Mouse (Mus musculus) fibroblast of lung, adult 2 months (primary cell): ENCODE results near the gene Gabarapl1.

Experiments used
- DNase-seq: peaks from one replicate; pipeline ENCODE4 v3.0.0-alpha.2; 2011; ENCODE audit warnings: low read depth

Gene Gabarapl1

GRCm38 (mm10) chr6:129535723-129536122, 2.8 kb downstream of the Gabarapl1 start:
- no peak for DNase-seq

GRCm38 (mm10) chr6:129538555-129538954, 5.6 kb downstream of the Gabarapl1 start:
- no peak for DNase-seq

- DNase-seq = no peak
Observed at GRCm38 (mm10) chr6:129541931-129542330, 9.0 kb downstream of the Gabarapl1 start.

- no peak for DNase-seq
Observed at GRCm38 (mm10) chr6:129542540-129542939, 9.6 kb downstream of the Gabarapl1 start.

- peak; percentile 49 for DNase-seq
Observed at GRCm38 (mm10) chr6:129543709-129544606, 11.0 kb downstream of the Gabarapl1 start.

GRCm38 (mm10) chr6:129547277-129547676, 14.3 kb downstream of the Gabarapl1 start:
- no peak for DNase-seq

- no peak for DNase-seq
Observed at GRCm38 (mm10) chr6:129548009-129548408, 15.0 kb downstream of the Gabarapl1 start.

GRCm38 (mm10) chr6:129557298-129558023, 24.5 kb downstream of the Gabarapl1 start:
- DNase-seq = no peak

- no peak for DNase-seq
Observed at GRCm38 (mm10) chr6:129558946-129559640, 26.1 kb downstream of the Gabarapl1 start.

- no peak for DNase-seq
Observed at GRCm38 (mm10) chr6:129559641-129560027, 26.7 kb downstream of the Gabarapl1 start.

GRCm38 (mm10) chr6:129565257-129565656, 32.3 kb downstream of the Gabarapl1 start:
- DNase-seq = no peak

GRCm38 (mm10) chr6:129575315-129575714, 42.4 kb downstream of the Gabarapl1 start:
- no peak for DNase-seq

GRCm38 (mm10) chr6:129577605-129578004, 44.6 kb downstream of the Gabarapl1 start, which contains the start of gene Klre1:
Gene Klre1, plus strand, starts transcription at chr6:129577905.
- no peak for DNase-seq

- DNase-seq = no peak
Observed at GRCm38 (mm10) chr6:129581274-129581673, 48.3 kb downstream of the Gabarapl1 start.

- DNase-seq = no peak
Observed at GRCm38 (mm10) chr6:129581896-129582295, 48.9 kb downstream of the Gabarapl1 start.

GRCm38 (mm10) chr6:129583014-129583413, 50.1 kb downstream of the Gabarapl1 start:
- DNase-seq = no peak

- no peak for DNase-seq
Observed at GRCm38 (mm10) chr6:129591508-129591907, 58.5 kb downstream of the Gabarapl1 start, which contains the start of gene Klrd1. Gene Klrd1, plus strand, starts transcription at chr6:129591782.
